Mouse (Mus musculus): ENCODE measurements around the gene Nod2.

DNA sequence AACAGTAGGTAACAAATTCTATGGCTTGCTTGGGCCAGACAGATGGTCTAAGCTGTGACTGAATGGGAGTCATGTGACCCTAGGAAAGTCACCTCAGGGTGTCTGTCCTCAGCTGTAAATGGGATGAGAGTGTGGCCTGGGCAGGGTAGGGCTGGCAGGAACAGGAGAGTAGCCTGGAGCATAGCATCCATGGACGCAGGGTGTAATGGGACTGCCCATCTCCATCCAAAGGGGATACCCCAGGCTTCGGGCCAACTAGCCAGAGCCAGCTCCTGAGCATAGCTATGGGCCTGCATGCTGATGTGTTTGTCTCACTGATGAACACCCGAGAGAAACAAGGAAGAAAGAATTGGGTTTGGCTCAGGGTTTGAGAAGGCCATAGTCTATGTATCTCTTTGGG is 22.8 kb upstream of the Nod2 start:
- TF ChIP-seq GATA1 (IDR thresholded peaks at IDR 0.05; ENCODE audit: low read depth, low read length) (no peak), ZNF384 (IDR thresholded peaks at IDR 0.05; ENCODE audit: low read depth, low read length) (no peak), CTCF (IDR thresholded peaks at IDR 0.05 in 2 of 3, conservative IDR thresholded peaks at IDR 0.05 in 1 of 3; ENCODE audit: control insufficient read depth in 1 of 3, insufficient read depth in 1 of 3, low read depth in 2 of 3, low read length in 3 of 3, poor library complexity in 1 of 3, severe bottlenecking in 1 of 3) (no peak), CHD2 (IDR thresholded peaks at IDR 0.05; ENCODE audit: low read length) (no peak), POLR2A (IDR thresholded peaks at IDR 0.05; ENCODE audit: control insufficient read depth in 1 of 2, insufficient read depth in 1 of 2, low read depth in 1 of 2, low read length in 2 of 2, poor library complexity in 1 of 2) (no peak), CHD1 (IDR thresholded peaks at IDR 0.05; ENCODE audit: low read depth, low read length) (no peak), JUND (IDR thresholded peaks at IDR 0.05; ENCODE audit: low read depth, low read length) (no peak), TAL1 (IDR thresholded peaks at IDR 0.05; ENCODE audit: low read length) (no peak), UBTF (IDR thresholded peaks at IDR 0.05; ENCODE audit: borderline replicate concordance, insufficient read depth, low read depth, low read length) (no peak)
